Mouse (Mus musculus): ENCODE results near the gene Pbx1.

DNA sequence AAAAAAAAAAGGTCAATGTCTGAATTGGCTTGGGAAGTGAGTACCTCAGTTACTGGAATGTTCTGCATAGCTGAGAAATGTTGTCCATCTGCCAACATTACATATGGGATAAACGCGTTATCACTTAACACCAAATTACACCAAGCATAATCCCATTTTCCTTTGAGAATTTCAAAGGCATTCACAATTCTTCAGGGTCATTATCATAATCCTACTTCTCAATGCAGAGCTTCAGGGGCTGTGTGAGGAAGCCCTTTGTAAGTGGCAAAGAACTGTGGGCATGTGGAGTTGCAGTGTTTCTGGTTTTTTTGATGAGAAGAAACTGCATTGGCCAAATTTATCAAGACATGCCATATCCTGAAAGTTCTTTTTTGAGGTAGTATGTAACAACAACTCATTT is 333.3 kb downstream of the Pbx1 start:
- TF ChIP-seq GATA1 (IDR thresholded peaks at IDR 0.05; ENCODE audit: low read length) (no peak), TAL1 (IDR thresholded peaks at IDR 0.05; ENCODE audit: low read length) (no peak)
